Mouse (Mus musculus): Measurements from ENCODE around the gene Tnni3.

DNA sequence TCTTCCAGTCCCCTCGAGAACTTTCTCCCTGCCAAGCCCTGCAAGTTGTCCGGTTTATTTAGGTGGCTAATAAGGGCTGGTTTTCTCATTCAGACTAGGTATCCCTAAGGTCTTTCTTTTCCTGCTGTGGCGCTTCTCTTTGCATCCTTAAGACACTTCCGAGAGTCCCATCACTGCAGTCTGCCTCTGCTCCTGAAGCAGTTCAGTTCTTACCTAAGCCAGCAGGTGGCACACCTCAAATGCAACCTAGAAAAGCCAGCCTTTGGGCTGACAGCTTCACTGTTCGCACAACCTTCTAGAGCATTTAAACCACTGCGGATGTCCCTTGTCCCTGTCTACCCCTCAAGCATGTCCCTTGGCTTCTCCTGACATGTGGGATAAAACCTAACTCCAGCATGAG, 44.4 kb downstream of the Tnni3 start:
- TF ChIP-seq CTCF (conservative IDR thresholded peaks at IDR 0.05; ENCODE audit: low read length) (peak; percentile 74), NANOG (IDR thresholded peaks at IDR 0.05; ENCODE audit: borderline replicate concordance, low read length) (no peak)
